Mouse (Mus musculus) liver, embryonic 15.5 days (tissue): Measurements from ENCODE around the gene Zbtb20. TPM values are rescaled to one million over a fixed set of nuclear protein-coding genes. Genes with fewer than 3 reads are reported as not detected.

Experiments used
- ATAC-seq: fragments of 200-750 bp; cut with Nextera tagmentation; 2 replicates; pipeline ENCODE4 v1.8.0; 2017; ENCODE audit warnings: moderate number of reproducible peaks, mild to moderate bottlenecking, moderate library complexity; ENCODE audit not compliant: insufficient read depth
- H3K27ac ChIP-seq: fragments of 300-500 bp; sonication (generic); replicated peaks from 2 replicates; pipeline ENCODE4 v1.5.1; 2015; ENCODE audit warnings: mild to moderate bottlenecking, inconsistent platforms
- H3K27me3 ChIP-seq: fragments of 300-500 bp; sonication (generic); 2 replicates; pipeline ENCODE4 v1.6.1; 2015; ENCODE audit warnings: mild to moderate bottlenecking, inconsistent platforms
- H3K36me3 ChIP-seq: fragments of 300-500 bp; sonication (generic); replicated peaks from 2 replicates; pipeline ENCODE4 v1.6.1; 2015; ENCODE audit warnings: moderate library complexity, mild to moderate bottlenecking, inconsistent platforms
- H3K4me1 ChIP-seq: fragments of 300-500 bp; sonication (generic); replicated peaks from 2 replicates; pipeline ENCODE4 v1.6.1; 2015; ENCODE audit warnings: inconsistent platforms
- H3K4me2 ChIP-seq: fragments of 300-500 bp; sonication (generic); 2 replicates; pipeline ENCODE4 v1.6.1; 2015; ENCODE audit warnings: moderate library complexity, mild to moderate bottlenecking, inconsistent platforms
- H3K4me3 ChIP-seq: fragments of 300-500 bp; sonication (generic); replicated peaks from 2 replicates; pipeline ENCODE4 v1.5.1; 2015; ENCODE audit warnings: mild to moderate bottlenecking, inconsistent platforms
- H3K9ac ChIP-seq: fragments of 300-500 bp; sonication (generic); 2 replicates; pipeline ENCODE4 v1.6.1; 2015; ENCODE audit warnings: moderate library complexity, mild to moderate bottlenecking, inconsistent platforms
- H3K9me3 ChIP-seq: fragments of 300-500 bp; sonication (generic); replicated peaks from 2 replicates; pipeline ENCODE4 v1.6.1; 2016; ENCODE audit warnings: inconsistent platforms
- WGBS: fragments of 180-500 bp; shearing (Covaris S2); methylation state at CpG from one replicate; pipeline ENCODE4 v1.1.7; 2015; ENCODE audit warnings: mixed read lengths; ENCODE audit not compliant: insufficient replicate concordance; 5-methylcytosine and 5-hydroxymethylcytosine counted together
- polyA plus RNA-seq: library from polyadenylated mRNA; unstranded; fragments of >200 nt; fragmentation: Nextera tagmentation; extraction: Ambion mirVana; gene quantifications from 2 replicates; pipeline ENCODE4 v1.2.1, GENCODE M21; 2015

Gene Zbtb20
- polyA plus RNA-seq, 1 experiment from 2014 or later = 5.1 TPM

GRCm38 (mm10) chr16:42874910-42875851 is 500 bp upstream of the Zbtb20 start:
- H3K27ac ChIP-seq = peak overlapping the region; percentile 92
- no peaks in the 10 kb centered on the region for H3K9me3 ChIP-seq
- peak overlapping the region; percentile 85 for H3K4me2 ChIP-seq
- peak overlapping the region; percentile 68 for H3K9ac ChIP-seq
- peaks cover 16% of the 10 kb centered on the region for H3K4me1 ChIP-seq
- no peaks in the 10 kb centered on the region for H3K27me3 ChIP-seq
- H3K36me3 ChIP-seq = no peaks in the 10 kb centered on the region
- WGBS = under 1% methylated on average over 54 of the region's 54 CpGs
- peak; percentile 93 for ATAC-seq
- peak overlapping the region; percentile 80 for H3K4me3 ChIP-seq

- Histone ChIP-seq H3K4me3 (peak overlapping the region; percentile 80), H3K9ac (peak overlapping the region; percentile 80), H3K4me2 (peak overlapping the region; percentile 85), H3K9me3 (no peaks in the 10 kb centered on the region), H3K27me3 (no peaks in the 10 kb centered on the region), H3K4me1 (peaks cover 12% of the 10 kb centered on the region), H3K36me3 (no peaks in the 10 kb centered on the region), H3K27ac (peak overlapping the region; percentile 92)
- ATAC-seq = peak; percentile 27
- WGBS = 1% methylated on average over 55 of the region's 62 CpGs
Observed at GRCm38 (mm10) chr16:42876021-42877000, 630 bp downstream of the Zbtb20 start.

- H3K9me3 ChIP-seq = no peaks in the 10 kb centered on the region
- H3K4me1 ChIP-seq = peaks cover 7% of the 10 kb centered on the region
- H3K27me3 ChIP-seq = no peaks in the 10 kb centered on the region
- H3K36me3 ChIP-seq = no peaks in the 10 kb centered on the region
- H3K4me2 ChIP-seq = no peak overlapping the region
- H3K27ac ChIP-seq = no peak overlapping the region
- WGBS = 55% methylated on average over 3 of the region's 3 CpGs
- no peak overlapping the region for H3K9ac ChIP-seq
- H3K4me3 ChIP-seq = no peak overlapping the region
- ATAC-seq = no peak
Observed at GRCm38 (mm10) chr16:42880046-42880445, 4.4 kb downstream of the Zbtb20 start.

DNA sequence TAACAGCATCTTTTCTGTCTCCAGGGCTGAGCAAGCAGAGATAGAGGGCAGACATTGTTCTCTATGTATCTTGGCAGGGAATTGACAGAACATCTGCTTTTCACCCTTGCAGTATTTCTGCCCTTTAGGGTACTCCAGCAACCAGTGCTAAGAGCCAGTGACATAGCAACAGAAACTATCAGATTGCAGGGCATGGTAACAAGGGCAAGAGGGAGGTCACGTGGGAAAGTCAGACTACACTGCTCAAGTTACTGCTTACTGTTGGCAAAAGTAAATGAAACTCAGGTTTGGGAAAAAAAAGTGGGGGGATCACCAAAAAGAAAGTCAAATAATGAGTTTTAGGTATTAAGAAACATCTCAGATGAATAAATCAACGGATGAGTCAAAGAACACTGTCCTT is 9.9 kb downstream of the Zbtb20 start:
- WGBS = 51% methylated on average over 2 of the region's 2 CpGs
- ATAC-seq = no peak
- Histone ChIP-seq H3K9ac (no peak overlapping the region), H3K36me3 (no peaks in the 10 kb centered on the region), H3K9me3 (no peaks in the 10 kb centered on the region), H3K27me3 (no peaks in the 10 kb centered on the region), H3K4me2 (no peak overlapping the region), H3K4me3 (no peak overlapping the region), H3K27ac (no peak overlapping the region), H3K4me1 (no peaks in the 10 kb centered on the region)

DNA sequence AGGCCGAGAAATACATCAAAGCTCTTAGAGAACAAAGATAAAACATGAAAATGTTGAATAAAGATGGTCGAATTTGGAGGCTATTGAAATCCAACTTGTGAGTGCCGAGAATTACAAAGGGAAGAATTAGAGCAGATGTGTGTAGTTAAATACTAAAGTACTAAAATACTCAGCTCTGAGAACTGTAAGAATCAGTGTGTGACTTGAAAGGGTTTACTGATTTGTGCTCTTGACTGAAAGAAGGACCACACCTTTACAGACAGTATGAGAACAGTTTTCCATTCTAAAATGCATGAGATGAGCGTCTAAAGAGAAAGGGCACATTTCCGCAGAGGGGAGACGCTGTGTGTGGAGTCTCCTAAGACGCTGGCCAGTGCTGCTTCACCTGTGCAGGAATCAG is 10.3 kb downstream of the Zbtb20 start:
- H3K27me3 ChIP-seq = no peaks in the 10 kb centered on the region
- H3K4me1 ChIP-seq = no peaks in the 10 kb centered on the region
- H3K27ac ChIP-seq = no peak overlapping the region
- H3K9ac ChIP-seq = no peak overlapping the region
- H3K4me2 ChIP-seq = no peak overlapping the region
- 68% methylated on average over 7 of the region's 7 CpGs for WGBS
- H3K4me3 ChIP-seq = no peak overlapping the region
- no peaks in the 10 kb centered on the region for H3K36me3 ChIP-seq
- no peaks in the 10 kb centered on the region for H3K9me3 ChIP-seq
- ATAC-seq = no peak

GRCm38 (mm10) chr16:42897125-42897693 is 21.5 kb downstream of the Zbtb20 start:
- WGBS = 60% methylated on average over 3 of the region's 3 CpGs
- Histone ChIP-seq H3K27me3 (no peaks in the 10 kb centered on the region), H3K9me3 (no peaks in the 10 kb centered on the region), H3K9ac (no peak overlapping the region), H3K4me1 (no peaks in the 10 kb centered on the region), H3K4me3 (no peak overlapping the region), H3K27ac (no peak overlapping the region), H3K36me3 (no peaks in the 10 kb centered on the region), H3K4me2 (no peak overlapping the region)
- ATAC-seq = no peak

DNA sequence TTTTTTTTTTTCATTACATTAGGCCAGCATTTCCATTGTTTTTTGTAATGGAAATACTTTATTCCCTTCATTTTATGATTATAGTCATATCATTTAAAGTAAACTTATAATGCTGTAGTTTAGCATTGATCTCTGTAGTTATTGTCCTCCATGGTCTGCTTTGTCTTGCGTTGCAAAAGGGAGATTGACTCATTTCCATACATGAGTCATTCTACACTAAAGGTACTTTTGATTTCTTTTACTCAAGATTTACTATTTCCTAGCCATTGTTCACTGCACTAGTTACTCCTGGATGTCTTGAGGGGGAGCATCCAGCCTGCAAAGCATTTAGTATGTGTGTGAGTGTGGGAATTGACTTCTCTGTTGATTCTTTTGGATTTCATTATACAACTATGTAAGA is 24.6 kb downstream of the Zbtb20 start:
- WGBS = 61% methylated on average over 1 of the region's 1 CpGs
- no peaks in the 10 kb centered on the region for H3K9me3 ChIP-seq
- H3K27me3 ChIP-seq = no peaks in the 10 kb centered on the region
- H3K36me3 ChIP-seq = no peaks in the 10 kb centered on the region
- no peak overlapping the region for H3K27ac ChIP-seq
- no peak overlapping the region for H3K4me3 ChIP-seq
- H3K9ac ChIP-seq = no peak overlapping the region
- H3K4me2 ChIP-seq = no peak overlapping the region
- no peaks in the 10 kb centered on the region for H3K4me1 ChIP-seq
- no peak for ATAC-seq

DNA sequence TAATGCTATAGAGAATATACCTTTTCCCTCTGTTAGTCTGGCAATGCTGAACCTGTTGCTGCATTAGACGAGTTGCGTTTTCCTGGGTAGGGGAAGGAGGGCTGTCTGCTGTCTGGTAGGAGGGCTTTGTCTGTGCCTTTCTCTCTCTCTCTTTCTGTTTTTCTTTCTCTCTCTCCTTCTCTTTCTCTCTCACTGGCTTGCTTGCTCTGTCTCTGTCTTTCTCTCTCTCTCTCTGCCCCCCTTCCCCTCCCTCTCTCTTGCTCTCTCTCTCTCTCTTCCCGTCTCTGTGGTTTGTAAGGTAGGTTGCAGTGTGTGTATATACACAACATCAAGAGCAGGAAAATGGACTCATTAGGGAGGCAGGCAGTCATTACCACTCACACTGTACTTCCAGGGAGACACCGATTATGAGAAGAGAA is 31.6 kb downstream of the Zbtb20 start:
- H3K4me1 ChIP-seq = peaks cover 3% of the 10 kb centered on the region; the same call in 1 of the 2 replicates
- WGBS = 23% methylated on average over 4 of the region's 4 CpGs
- H3K4me3 ChIP-seq = peak overlapping the region; percentile 37
- no peaks in the 10 kb centered on the region for H3K9me3 ChIP-seq
- H3K4me2 ChIP-seq = peak overlapping the region; percentile 36
- H3K36me3 ChIP-seq = no peaks in the 10 kb centered on the region
- no peak overlapping the region for H3K9ac ChIP-seq
- peak overlapping the region; percentile 33; the same call in 1 of the 2 replicates for H3K27ac ChIP-seq
- no peaks in the 10 kb centered on the region for H3K27me3 ChIP-seq
- ATAC-seq = no peak

GRCm38 (mm10) chr16:42908381-42908780 is 32.7 kb downstream of the Zbtb20 start:
- no peak overlapping the region for H3K9ac ChIP-seq
- no peaks in the 10 kb centered on the region for H3K9me3 ChIP-seq
- 0 out of 2 replicates have a peak overlapping the region, but pooled peaks have one; percentile 10 for H3K4me2 ChIP-seq
- H3K27me3 ChIP-seq = no peaks in the 10 kb centered on the region
- H3K27ac ChIP-seq = no peak overlapping the region
- ATAC-seq = no peak
- no peaks in the 10 kb centered on the region for H3K36me3 ChIP-seq
- H3K4me1 ChIP-seq = peaks cover 3% of the 10 kb centered on the region; the same call in 1 of the 2 replicates
- no peak overlapping the region for H3K4me3 ChIP-seq

DNA sequence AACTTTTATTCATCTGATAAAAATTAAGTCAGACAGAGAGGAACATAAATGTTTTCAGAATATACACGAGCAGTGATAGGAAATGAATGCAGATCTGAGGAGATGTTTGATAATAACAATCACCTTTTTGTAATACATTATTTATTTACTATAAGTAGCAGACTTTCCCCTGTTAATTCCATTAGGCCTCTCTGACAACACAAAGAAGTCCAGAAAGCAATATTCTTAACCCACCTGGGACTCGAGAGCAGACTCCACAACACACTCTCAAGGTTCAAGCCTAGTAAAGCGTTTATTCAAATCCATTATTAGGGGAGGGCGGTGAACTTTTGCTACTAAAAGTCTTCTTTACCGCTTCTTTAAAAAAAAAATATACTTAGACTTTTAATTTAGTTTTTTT is 33.2 kb downstream of the Zbtb20 start:
- ATAC-seq = no peak
- Histone ChIP-seq H3K4me2 (no peak overlapping the region), H3K4me3 (no peak overlapping the region), H3K36me3 (no peaks in the 10 kb centered on the region), H3K9ac (no peak overlapping the region), H3K9me3 (no peaks in the 10 kb centered on the region), H3K27ac (no peak overlapping the region), H3K27me3 (no peaks in the 10 kb centered on the region), H3K4me1 (peaks cover 3% of the 10 kb centered on the region; the same call in 1 of the 2 replicates)
- WGBS = 65% methylated on average over 5 of the region's 5 CpGs
